In genomic region chr6:129033397-129033796, GRCm38 (mm10) we compare ENCODE assay signal across 10 mouse cellular contexts. TPM values are rescaled to one million over a fixed set of nuclear protein-coding genes. Genes with fewer than 3 reads are reported as not detected.
DNase-seq lines count a peak whose midpoint lies in the region; ATAC-seq and TF ChIP-seq lines count a peak whose summit lies in the region.
"Had no signal": no experiment of that assay in that cellular context is flagged by ENCODE, and none has a peak within 500 bp of the region (broad histone marks: within the 10 kb centered on the region; RNA-seq: fewer than 3 reads in every experiment).

No protein-coding gene starts in this region.

- H3K4me3 ChIP-seq in spleen, adult 2 months (ENCODE audit: extremely low read depth, insufficient read depth, insufficient read length): no peak overlapping the region
- no peak overlapping the region for H3K4me3 ChIP-seq in lung, embryonic 14.5 days (ENCODE audit: low read depth, low read length)
- H3K4me3 ChIP-seq: liver, embryonic 13.5 days had no signal

- no peaks in the 10 kb centered on the region for H3K27me3 ChIP-seq in spleen, adult 2 months (ENCODE audit: control insufficient read depth, insufficient read depth, low read length)
- no peaks in the 10 kb centered on the region for H3K27me3 ChIP-seq in lung, embryonic 14.5 days (ENCODE audit: insufficient read depth, low read length)
- H3K27me3 ChIP-seq: liver, embryonic 13.5 days had no signal

- DNase-seq in frontal cortex, postnatal 10 days (ENCODE audit: low spot score in 2 of 2): no peak
- peak; percentile 56 to 59 for DNase-seq in spleen, adult 2 months (ENCODE audit: low read depth in 1 of 2, low spot score in 2 of 2)
- DNase-seq in spleen, postnatal 14 days (ENCODE audit: low spot score in 2 of 2): no peak
- DNase-seq in lung, embryonic 14.5 days: peak; percentile 44
- DNase-seq in thymus, postnatal 36 days: peak; percentile 41 to 47
- DNase-seq in cerebellum, adult 11 months: no peak
- DNase-seq in heart, postnatal 4 days: no peak
- DNase-seq: liver, embryonic 13.5 days had no signal

- no peak overlapping the region for H3K9ac ChIP-seq in lung, embryonic 14.5 days
- H3K9ac ChIP-seq: hindbrain, embryonic 14.5 days; liver, embryonic 13.5 days had no signal

- no peak overlapping the region for H3K4me2 ChIP-seq in lung, embryonic 14.5 days
- H3K4me2 ChIP-seq: hindbrain, embryonic 14.5 days; liver, embryonic 13.5 days had no signal

- peak; percentile 51; the same call in 1 of the 2 replicates for TF ChIP-seq CTCF in spleen, adult 2 months (IDR thresholded peaks at IDR 0.05; ENCODE audit: extremely low read depth, insufficient read depth, insufficient read length, insufficient replicate concordance)
- peak; percentile 47 for TF ChIP-seq CTCF in lung, embryonic 14.5 days (IDR thresholded peaks at IDR 0.05; ENCODE audit: low read depth)

- H3K36me3 ChIP-seq in spleen, adult 2 months (ENCODE audit: control insufficient read depth, insufficient read depth, low read length): no peaks in the 10 kb centered on the region
- no peaks in the 10 kb centered on the region for H3K36me3 ChIP-seq in lung, embryonic 14.5 days (ENCODE audit: insufficient read depth)
- H3K36me3 ChIP-seq: liver, embryonic 13.5 days had no signal

- WGBS in spleen, adult 2 months: 57% methylated on average over 2 of the region's 2 CpGs
- 76% methylated on average over 2 of the region's 2 CpGs for WGBS in lung, embryonic 14.5 days

- no peak for TF ChIP-seq POLR2A in spleen, adult 2 months (IDR thresholded peaks at IDR 0.05; ENCODE audit: low read depth, low read length)

- ATAC-seq in frontal cortex, adult (ENCODE audit: low TSS enrichment): peak; percentile 44; the same call in 1 of the 2 replicates
- no peak for ATAC-seq in lung, embryonic 14.5 days (ENCODE audit: insufficient read depth)

- H3K9me3 ChIP-seq in lung, embryonic 14.5 days (ENCODE audit: low read depth, low read length): no peaks in the 10 kb centered on the region
- H3K9me3 ChIP-seq: liver, embryonic 13.5 days had no signal

- H3K27ac ChIP-seq in spleen, adult 2 months (ENCODE audit: insufficient read depth, low read length): no peak overlapping the region
- H3K27ac ChIP-seq in lung, embryonic 14.5 days (ENCODE audit: low read depth): no peak overlapping the region
- H3K27ac ChIP-seq: hindbrain, embryonic 14.5 days; liver, embryonic 13.5 days had no signal

- peaks cover 15% of the 10 kb centered on the region; the same call in 1 of the 2 replicates for H3K4me1 ChIP-seq in spleen, adult 2 months (ENCODE audit: control insufficient read depth, insufficient read depth, insufficient read length)
- no peaks in the 10 kb centered on the region for H3K4me1 ChIP-seq in lung, embryonic 14.5 days (ENCODE audit: insufficient read depth)
- H3K4me1 ChIP-seq: liver, embryonic 13.5 days had no signal

RNA-seq across cellular contexts. Expression of gene Klrb1f, which starts 12.3 kb away (rescaled TPM):
- 1.6 and 1.8 TPM in 2 replicates for polyA plus RNA-seq in spleen, adult 2 months (2012; rRNA removed)
- polyA plus RNA-seq in lung, embryonic 14.5 days (2014; fragmentation: Nextera tagmentation; extraction: Ambion mirVana): 0.21 and 0.47 TPM in 2 replicates
- total RNA-seq in heart, postnatal 4 days (2021): not detected

Comparison
In these comparisons a context has a peak if more than half of its experiments do, and no peak if none do; other contexts are left out.
1. DNase-seq: peak in spleen, adult 2 months (2 of 2), lung, embryonic 14.5 days (single experiment) and thymus, postnatal 36 days (2 of 2); none in frontal cortex, postnatal 10 days (0 of 2), spleen, postnatal 14 days (0 of 2), cerebellum, adult 11 months (single experiment) and heart, postnatal 4 days (single experiment).